Mouse (Mus musculus) testis, adult 2 months (tissue): ENCODE measurements around the gene Cbx1.

Experiments used
- CTCF ChIP-seq: fragments of 200-500 bp; IDR thresholded peaks from 2 replicates; pipeline ENCODE4 v1.5.1; 2012; ENCODE audit warnings: low read depth, mild to moderate bottlenecking, inconsistent platforms, low read length, moderate library complexity; ENCODE audit not compliant: control insufficient read depth, insufficient read depth, insufficient replicate concordance
- POLR2A ChIP-seq: fragments of 200-500 bp; IDR thresholded peaks from 2 replicates; pipeline ENCODE4 v1.6.1; 2012; ENCODE audit warnings: low read depth, mild to moderate bottlenecking, inconsistent platforms, low read length, moderate library complexity; ENCODE audit not compliant: control insufficient read depth

- no peak for TF ChIP-seq POLR2A
- TF ChIP-seq CTCF, result no peak
Observed at GRCm38 (mm10) chr11:96832973-96833372, 44.0 kb downstream of the Cbx1 start.
